Mouse (Mus musculus) 3134 (cell line): ENCODE measurements around the gene Efr3b.
A peak's percentile ranks its signal among the peaks of the same experiment; 100 is the strongest.

Source experiments
- DNase-seq: peaks from one replicate; pipeline ENCODE4 v3.0.0-alpha.2; 2011; ENCODE audit warnings: low spot score; ENCODE audit not compliant: insufficient read length; ENCODE audit errors: extremely low read depth

Gene Efr3b

GRCm38 (mm10) chr12:4039046-4039445, 331 bp upstream of the Efr3b start:
- DNase-seq: no peak

- DNase-seq: no peak
Measured at GRCm38 (mm10) chr12:4037511-4037910, 1.2 kb downstream of the Efr3b start.

GRCm38 (mm10) chr12:4036157-4036556, 2.6 kb downstream of the Efr3b start:
- no peak for DNase-seq

DNA sequence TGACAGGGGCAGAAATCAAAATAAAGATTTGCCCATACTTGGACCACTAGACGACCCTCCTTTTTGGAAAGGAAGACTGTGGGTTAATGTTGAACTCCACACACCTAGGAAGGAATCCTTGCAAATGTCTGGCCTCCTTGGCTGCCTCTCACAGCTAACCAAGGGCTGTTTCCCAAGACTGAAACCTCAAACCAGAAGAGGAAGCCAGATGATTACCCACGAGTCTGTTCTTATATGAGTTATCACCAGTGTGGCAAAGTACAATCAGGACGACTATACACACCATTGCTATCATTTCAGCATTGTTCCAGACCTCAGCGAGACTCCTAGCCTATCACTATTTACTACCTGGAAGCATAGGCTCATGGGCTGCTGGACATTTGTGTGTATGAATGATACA, 9.7 kb downstream of the Efr3b start:
- no peak for DNase-seq

- no peak for DNase-seq
Measured at GRCm38 (mm10) chr12:4028516-4028915, 10.2 kb downstream of the Efr3b start.

DNA sequence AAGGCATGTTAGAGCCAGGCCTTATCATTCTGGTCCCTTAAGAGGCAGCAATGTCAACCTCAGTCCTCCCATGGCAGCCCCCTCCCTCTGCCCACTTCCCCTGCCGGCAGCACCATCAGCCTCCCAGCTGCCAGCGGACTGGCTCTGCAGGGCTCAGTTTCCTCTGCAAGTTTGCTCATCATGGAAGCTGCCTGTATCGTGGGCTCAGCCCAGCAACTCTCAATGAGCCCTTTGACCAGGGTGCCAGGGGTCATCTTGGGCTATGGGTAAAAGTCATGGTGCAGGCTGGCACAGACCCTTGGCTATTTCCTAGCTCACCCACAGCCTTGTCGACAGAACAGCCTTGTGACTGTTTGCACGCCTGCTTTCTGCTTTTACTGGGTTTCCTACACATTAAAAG, 14.4 kb downstream of the Efr3b start:
- no peak for DNase-seq

- no peak for DNase-seq
Measured at GRCm38 (mm10) chr12:4023501-4023900, 15.2 kb downstream of the Efr3b start.

GRCm38 (mm10) chr12:4022845-4023244, 15.9 kb downstream of the Efr3b start:
- DNase-seq: no peak

- no peak for DNase-seq
Measured at GRCm38 (mm10) chr12:4020505-4020904, 18.2 kb downstream of the Efr3b start.

DNA sequence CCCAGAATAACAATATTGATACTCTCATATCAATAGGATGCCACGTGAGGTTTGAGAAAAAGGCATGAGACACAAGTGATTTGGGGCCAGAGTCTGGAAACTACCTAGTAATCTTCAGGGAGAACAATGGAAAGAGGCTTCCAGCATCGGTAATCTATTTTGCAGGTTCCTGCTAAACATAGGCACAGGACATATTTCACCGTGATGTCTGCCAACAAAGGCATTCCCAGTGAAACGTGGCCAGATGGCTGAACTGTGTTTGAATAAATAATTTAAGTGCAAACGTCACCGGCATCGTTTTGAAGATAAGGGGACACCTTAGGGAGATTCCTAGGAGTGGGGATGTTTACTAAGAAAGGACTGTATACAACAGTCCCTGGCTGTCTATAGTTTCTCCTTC, 22.4 kb downstream of the Efr3b start:
- no peak for DNase-seq

DNA sequence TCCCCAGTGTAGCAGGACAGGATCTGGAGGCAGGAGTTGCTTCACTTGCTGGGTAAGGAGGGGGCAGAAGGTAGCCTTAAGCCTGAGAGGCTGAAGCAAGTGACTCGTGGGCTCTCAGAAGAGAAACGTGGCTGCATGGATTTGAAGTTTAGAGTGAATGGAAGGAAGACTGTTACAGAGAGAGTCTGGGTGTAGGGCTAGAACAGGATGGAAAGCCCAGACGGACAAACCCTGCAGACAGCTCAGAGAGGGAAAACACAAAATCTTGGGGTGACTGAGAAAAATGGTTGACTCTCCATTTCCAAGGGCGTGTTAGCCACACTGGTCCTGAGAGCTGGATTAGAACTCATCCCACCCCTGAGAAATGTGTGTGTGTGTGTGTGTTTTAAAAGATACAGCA, 23.0 kb downstream of the Efr3b start:
- DNase-seq: no peak

GRCm38 (mm10) chr12:4015255-4015654, 23.5 kb downstream of the Efr3b start:
- no peak for DNase-seq

- DNase-seq: no peak
Measured at GRCm38 (mm10) chr12:4011715-4012114, 27.0 kb downstream of the Efr3b start.

DNA sequence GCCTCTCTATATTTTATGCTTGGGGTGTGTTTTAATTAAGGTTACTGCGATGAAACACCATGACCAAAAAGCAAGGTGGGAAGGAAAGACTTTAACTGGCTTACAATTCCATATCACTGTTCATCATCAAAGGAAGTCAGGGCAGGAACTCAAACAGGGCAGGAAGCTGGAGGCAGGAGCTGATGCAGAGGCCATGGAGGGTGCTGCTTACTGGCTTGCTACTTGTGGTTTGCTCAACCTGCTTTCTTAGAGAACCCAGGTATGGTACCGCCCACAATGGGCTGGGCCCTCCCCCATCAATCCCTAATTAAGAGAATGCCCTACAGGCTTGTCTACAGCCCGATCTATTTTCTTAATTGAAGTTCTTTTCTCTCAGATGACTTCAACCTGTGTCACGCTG, 27.4 kb downstream of the Efr3b start:
- no peak for DNase-seq

DNA sequence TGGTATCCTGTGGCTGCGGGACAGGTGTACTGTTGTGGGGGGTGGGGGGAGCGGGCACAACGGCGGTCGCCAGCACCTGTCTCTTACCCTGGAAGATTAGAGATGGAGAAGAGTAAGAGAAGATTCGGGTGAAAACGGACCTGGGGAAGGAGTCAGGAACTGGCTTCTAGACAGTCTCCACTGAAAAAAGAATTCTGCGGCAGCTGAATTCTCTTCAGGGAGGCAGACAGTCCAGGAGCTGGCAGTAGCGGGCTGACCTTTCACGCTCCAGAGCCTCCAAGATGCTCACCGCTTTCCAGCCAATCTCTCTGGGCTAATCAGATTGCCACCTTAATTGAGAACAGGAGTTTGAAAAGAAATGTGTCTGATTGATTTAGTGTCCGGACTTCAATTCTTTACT, 30.0 kb downstream of the Efr3b start:
- no peak for DNase-seq

GRCm38 (mm10) chr12:4007766-4008165, 30.9 kb downstream of the Efr3b start:
- DNase-seq: no peak

DNA sequence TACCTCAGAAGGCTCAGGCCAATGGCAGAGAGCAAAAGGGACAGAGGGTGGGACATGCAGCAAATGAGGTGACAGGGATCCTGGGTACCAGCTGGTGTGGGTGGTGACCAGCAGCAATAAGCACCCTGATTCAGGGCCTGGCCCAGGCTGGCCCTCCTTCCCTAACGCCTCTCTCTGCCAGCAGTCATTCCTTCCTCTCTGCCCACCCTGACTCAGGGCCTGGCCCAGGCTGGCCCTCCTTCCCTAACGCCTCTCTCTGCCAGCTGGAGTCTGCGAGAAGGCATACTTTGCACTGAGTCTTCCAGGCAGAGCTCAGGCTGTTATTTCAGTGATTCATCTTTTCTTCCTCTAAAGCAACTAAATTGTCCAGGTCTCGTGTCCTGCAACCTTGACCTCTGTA, 31.5 kb downstream of the Efr3b start:
- DNase-seq: peak; percentile 27

DNA sequence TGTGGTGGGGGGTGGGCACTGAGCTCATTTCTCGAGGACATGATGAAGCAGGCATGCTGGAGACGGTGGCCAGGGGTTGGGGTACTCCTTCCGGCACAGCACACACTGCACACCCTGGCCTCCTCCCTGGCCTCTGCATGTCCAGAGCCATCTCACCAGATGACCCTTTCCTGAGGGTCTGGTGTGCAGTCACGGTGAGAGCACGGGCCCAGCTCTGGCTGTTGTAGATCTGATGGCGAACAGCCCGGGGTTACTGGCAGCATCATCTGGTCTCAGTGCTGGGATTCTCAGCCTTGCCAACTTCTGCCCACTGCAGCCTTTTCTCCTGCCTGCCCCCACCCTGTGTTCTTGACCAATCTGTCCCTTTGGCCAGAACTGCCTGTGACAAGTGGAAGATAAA, 32.6 kb downstream of the Efr3b start:
- DNase-seq: no peak

GRCm38 (mm10) chr12:4004648-4005047, 34.1 kb downstream of the Efr3b start:
- no peak for DNase-seq

DNA sequence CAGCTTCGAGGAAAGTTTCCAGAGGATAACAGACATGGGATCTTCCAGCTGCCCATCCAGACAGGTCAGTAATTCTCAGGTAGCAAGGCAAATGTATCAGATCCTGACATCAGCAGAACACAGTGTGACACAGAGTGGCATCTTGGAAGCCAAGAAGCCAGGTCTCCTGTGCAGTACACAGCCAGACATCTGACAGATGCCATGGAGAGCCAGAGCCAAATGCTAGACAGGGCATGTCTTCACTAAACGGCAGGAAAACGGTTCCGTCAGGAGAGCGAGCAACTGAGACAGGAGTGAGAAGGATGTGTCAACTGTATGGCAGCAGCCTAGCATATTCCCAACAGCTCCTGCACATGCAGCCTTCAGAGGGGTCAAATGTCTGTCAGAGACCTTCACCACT, 38.3 kb downstream of the Efr3b start:
- no peak for DNase-seq

GRCm38 (mm10) chr12:3996749-3997148, 42.0 kb downstream of the Efr3b start:
- DNase-seq: no peak

DNA sequence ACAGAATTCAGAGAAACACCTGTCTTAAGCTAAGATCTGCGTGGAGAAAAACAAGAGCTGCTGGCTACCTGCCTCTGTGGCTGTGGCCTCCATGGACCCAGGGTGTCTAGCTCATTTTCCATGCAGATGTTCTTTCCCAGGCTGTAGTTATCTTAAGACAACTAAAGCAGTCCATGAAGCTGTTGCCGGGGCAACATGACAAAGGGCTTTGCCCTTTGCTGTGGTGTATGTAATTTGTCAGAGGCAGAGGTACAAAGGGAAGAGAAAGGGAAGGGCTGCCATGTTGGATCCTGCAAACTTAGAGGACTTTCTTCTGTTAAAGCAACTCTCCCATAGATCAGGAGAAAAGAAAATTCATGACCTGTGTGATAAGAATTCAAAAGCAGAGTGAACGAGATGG, 47.7 kb downstream of the Efr3b start:
- no peak for DNase-seq

DNA sequence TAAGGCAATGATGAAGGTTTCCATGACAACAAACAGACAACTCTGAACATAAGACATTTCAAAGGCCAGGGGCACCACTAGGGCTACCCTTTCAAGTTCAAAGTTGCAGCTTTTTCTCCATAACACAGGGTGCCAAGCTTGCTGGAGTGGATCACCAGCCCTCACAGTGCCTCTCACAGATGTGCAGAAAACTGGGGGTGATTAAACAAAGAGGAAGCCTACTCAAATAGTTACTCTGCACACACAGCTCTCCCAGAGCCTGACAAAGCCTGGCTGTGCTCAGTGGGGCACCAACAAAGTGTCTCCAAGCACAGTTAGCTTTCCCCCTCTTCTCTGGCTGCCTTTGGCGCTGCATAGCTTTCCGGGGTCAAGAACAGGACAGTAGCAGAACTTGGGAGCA, 48.8 kb downstream of the Efr3b start:
- no peak for DNase-seq

DNA sequence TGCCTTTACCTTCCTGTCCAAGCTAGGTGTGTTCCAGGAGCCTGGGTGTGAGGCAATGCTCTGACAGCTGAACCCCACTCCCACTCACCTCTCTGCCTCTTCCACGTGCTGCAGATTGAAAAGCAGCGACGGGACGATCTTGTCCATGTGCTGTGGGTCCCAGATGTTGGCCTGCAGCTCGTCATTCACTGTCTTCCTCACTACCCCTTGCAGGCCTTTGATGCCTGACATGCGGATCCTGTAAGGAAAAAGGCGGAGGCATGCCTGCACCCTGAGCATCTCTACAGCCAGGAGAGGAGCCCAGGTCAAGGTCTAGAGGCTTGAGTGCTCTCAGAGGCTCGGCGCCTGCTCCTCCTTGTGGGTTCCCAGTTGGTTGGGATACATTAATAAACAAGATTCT, 54.3 kb downstream of the Efr3b start:
- DNase-seq: no peak
